Mouse (Mus musculus): Measurements from ENCODE around the gene Gon4l. TPM values are rescaled to one million over a fixed set of nuclear protein-coding genes. Genes with fewer than 3 reads are reported as not detected.
"Not testable (repeated sequence)": the region's sequence is repeated elsewhere in the genome, so short reads cannot be mapped to it uniquely, and the experiment has no call there.

The Gon4l gene
- 12.2 and 14.0 TPM in 2 replicates for polyA plus RNA-seq (2015; fragmentation: Nextera tagmentation; extraction: Ambion mirVana)

DNA sequence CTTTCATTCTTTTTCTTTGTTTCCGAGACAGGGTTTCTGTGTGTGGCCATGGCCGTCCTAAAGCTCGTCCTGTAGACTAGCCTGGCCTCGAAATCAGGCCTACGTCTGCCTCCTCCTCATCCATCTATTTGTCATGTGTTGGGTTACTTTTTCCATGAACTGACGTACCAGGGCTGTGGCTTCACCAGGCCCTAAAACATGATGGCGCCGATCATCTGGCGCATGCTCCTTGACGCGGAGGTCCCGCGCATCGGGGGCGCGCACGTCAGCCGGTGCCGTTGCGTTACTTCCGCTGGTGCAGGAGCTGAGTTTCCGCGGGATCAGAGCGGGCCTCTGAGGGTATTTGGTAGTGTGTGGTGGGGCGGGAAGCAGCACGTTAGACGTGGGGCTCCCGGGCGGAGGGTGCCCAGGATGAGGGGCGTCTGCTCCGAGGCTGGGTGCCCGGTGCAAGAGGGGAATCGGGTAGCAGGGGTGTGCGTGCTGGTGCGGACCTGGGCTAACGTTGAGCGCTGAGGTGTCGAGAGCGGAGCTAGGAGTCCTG lies at the start of gene Gon4l:
Gon4l (plus strand) TSS at position 281 of the 541 bp plus-strand sequence.
- peak within 1 kb of the TSS; percentile 43 for H3K4me3 ChIP-seq
- H3K27me3 ChIP-seq, H3K9me3 ChIP-seq, H3K4me1 ChIP-seq: not testable (repeated sequence)
- WGBS = 2% methylated on average over 31 of the region's 39 CpGs
- H3K4me2 ChIP-seq (replicated peaks) = peak within 1 kb of the TSS; percentile 57
- peak within 1 kb of the TSS; percentile 58; the same call in 1 of the 2 replicates for H3K27ac ChIP-seq
- peaks cover 15% of the 10 kb centered on the region for H3K36me3 ChIP-seq
- peak; percentile 82 for ATAC-seq (ENCODE audit: low FRiP score, low read depth)
- H3K9ac ChIP-seq = peak within 1 kb of the TSS; percentile 59

DNA sequence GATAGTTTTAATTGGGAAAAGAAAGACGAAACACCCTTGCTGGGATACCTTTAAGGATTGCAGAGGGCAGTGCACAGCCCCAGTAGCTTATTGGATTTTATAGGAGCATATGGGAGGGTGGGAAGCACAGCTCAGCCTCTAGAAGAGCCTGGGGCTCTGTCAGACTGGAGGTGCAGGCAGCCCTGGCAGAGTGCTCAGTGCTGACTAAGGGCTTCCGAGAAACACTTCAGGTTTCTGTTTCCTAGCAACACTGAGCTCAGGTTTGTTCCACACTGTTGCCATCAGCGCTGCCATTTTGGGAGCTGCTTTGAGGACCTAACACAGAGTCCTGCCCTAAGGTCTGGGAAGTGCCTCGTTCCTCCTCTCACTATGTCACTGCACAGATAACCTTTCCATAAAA lies 48.7 kb upstream of the Gon4l start:
- H3K4me3 ChIP-seq; H3K27ac ChIP-seq; H3K4me2 ChIP-seq (replicated peaks); H3K27me3 ChIP-seq; H3K9me3 ChIP-seq; ATAC-seq (ENCODE audit: low FRiP score, low read depth); H3K4me1 ChIP-seq; H3K9ac ChIP-seq: not testable (repeated sequence)
- 81% methylated on average over 1 of the region's 4 CpGs for WGBS
- peaks cover 13% of the 10 kb centered on the region for H3K36me3 ChIP-seq

GRCm38 (mm10) chr3:88786805-88787204 lies 48.2 kb upstream of the Gon4l start:
- H3K9me3 ChIP-seq; H3K27ac ChIP-seq; H3K4me2 ChIP-seq (replicated peaks); ATAC-seq (ENCODE audit: low FRiP score, low read depth); H3K4me3 ChIP-seq; H3K27me3 ChIP-seq; H3K9ac ChIP-seq; H3K4me1 ChIP-seq: not testable (repeated sequence)
- WGBS = no CpG with 5 or more reads among the region's 8 CpGs
- peaks cover 13% of the 10 kb centered on the region for H3K36me3 ChIP-seq

DNA sequence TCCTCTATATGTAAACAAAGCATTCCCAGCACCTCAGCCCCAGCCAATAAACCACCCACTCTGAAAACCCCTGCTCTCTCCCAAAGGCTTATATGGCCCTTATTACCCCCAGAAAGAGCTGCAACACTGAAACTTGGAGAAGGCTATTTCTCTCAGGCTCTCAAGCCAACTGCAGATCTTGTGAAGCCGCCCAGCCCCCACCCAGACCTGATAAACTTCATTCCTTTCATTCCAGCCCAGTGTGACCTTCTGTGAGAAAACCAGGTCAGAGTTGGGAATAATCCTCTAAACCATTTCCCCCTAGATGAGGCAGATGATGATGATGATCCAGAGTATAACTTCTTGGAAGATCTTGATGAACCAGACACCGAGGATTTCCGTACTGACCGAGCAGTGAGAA lies 47.0 kb upstream of the Gon4l start:
- H3K4me1 ChIP-seq; ATAC-seq (ENCODE audit: low FRiP score, low read depth); H3K27ac ChIP-seq; H3K4me3 ChIP-seq; H3K4me2 ChIP-seq (replicated peaks); H3K27me3 ChIP-seq; H3K9me3 ChIP-seq; H3K9ac ChIP-seq: not testable (repeated sequence)
- WGBS = no CpG with 5 or more reads among the region's 4 CpGs
- peaks cover 13% of the 10 kb centered on the region for H3K36me3 ChIP-seq

DNA sequence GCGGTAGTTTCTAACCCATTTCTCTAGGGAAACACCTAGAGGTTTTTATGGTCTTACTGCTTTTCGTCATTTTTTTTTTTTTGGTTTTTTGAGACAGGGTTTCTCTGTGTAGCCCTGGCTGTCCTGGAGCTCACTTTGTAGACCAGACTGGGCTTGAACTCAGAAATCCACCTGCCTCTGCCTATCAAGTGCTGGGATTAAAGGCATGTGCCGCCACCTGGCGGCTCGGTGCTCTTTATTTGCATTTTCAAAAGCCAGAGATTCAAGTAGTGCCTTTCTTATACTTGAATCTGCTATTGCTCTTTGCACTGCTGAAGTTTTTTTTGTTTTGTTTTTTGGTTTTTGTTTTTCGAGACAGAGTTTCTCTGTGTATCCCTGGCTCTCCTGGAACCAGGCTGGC lies 37.5 kb upstream of the Gon4l start:
- not testable (repeated sequence) for H3K9me3 ChIP-seq; H3K36me3 ChIP-seq; H3K4me2 ChIP-seq (replicated peaks); H3K4me3 ChIP-seq; H3K27me3 ChIP-seq; H3K9ac ChIP-seq; H3K4me1 ChIP-seq; ATAC-seq (ENCODE audit: low FRiP score, low read depth); H3K27ac ChIP-seq
- 87% methylated on average over 6 of the region's 6 CpGs for WGBS

- H3K27me3 ChIP-seq = no peaks in the 10 kb centered on the region
- no peak overlapping the region for H3K4me3 ChIP-seq
- H3K36me3 ChIP-seq = peaks cover 23% of the 10 kb centered on the region
- H3K4me2 ChIP-seq (replicated peaks) = no peak overlapping the region
- H3K27ac ChIP-seq = no peak overlapping the region
- no peaks in the 10 kb centered on the region for H3K4me1 ChIP-seq
- ATAC-seq (ENCODE audit: low FRiP score, low read depth) = no peak
- H3K9ac ChIP-seq = no peak overlapping the region
- 91% methylated on average over 5 of the region's 5 CpGs for WGBS
- H3K9me3 ChIP-seq = no peaks in the 10 kb centered on the region
Observed at GRCm38 (mm10) chr3:88803910-88804540, 31.0 kb upstream of the Gon4l start.

- Histone ChIP-seq H3K4me1 (no peaks in the 10 kb centered on the region), H3K27ac (no peak overlapping the region), H3K4me2 (replicated peaks) (no peak overlapping the region), H3K4me3 (no peak overlapping the region), H3K36me3 (peaks cover 37% of the 10 kb centered on the region), H3K9ac (no peak overlapping the region), H3K27me3 (no peaks in the 10 kb centered on the region), H3K9me3 (no peaks in the 10 kb centered on the region)
- 100% methylated on average over 1 of the region's 1 CpGs for WGBS
- ATAC-seq (ENCODE audit: low FRiP score, low read depth) = no peak
Observed at GRCm38 (mm10) chr3:88825710-88826109, 9.3 kb upstream of the Gon4l start.

DNA sequence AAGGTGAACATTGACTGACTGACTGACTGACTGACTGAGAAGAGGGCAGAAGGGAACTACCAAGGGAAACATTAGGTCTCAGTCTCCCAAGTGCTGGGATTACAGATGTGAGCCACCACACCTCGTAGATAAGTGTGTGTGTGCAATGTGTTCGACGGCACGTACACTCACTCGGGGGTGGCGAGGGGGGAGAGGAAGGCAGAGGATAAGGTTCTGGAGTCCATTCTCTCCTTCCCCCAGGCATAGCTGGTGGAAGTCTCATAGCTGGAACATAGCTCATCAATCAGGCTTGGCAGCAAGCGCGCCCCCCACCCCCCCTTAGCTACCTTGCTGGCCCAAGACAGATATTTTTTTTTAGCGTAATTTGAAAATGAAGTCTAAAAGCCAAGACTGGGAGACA lies 7.8 kb upstream of the Gon4l start:
- H3K27ac ChIP-seq = no peak overlapping the region
- 97% methylated on average over 9 of the region's 9 CpGs for WGBS

GRCm38 (mm10) chr3:88831177-88832121 lies 3.6 kb upstream of the Gon4l start:
- WGBS = 5% methylated on average over 23 of the region's 28 CpGs
- ATAC-seq (ENCODE audit: low FRiP score, low read depth) = peak; percentile 58
- H3K4me2 ChIP-seq (replicated peaks) = peak overlapping the region; percentile 59
- peak overlapping the region; percentile 35 for H3K4me3 ChIP-seq
- peaks cover 12% of the 10 kb centered on the region for H3K36me3 ChIP-seq
- H3K4me1 ChIP-seq, H3K9me3 ChIP-seq, H3K27me3 ChIP-seq: not testable (repeated sequence)
- H3K27ac ChIP-seq = peak overlapping the region; percentile 65; the same call in 1 of the 2 replicates
- H3K9ac ChIP-seq = 0 out of 2 replicates have a peak overlapping the region, but pooled peaks have one; percentile 31

More for the DNA sequence above, 7.8 kb upstream of the Gon4l start:
- Histone ChIP-seq H3K27me3 (no peaks in the 10 kb centered on the region), H3K4me1 (no peaks in the 10 kb centered on the region), H3K36me3 (peaks cover 33% of the 10 kb centered on the region), H3K9me3 (no peaks in the 10 kb centered on the region), H3K9ac (no peak overlapping the region), H3K4me2 (replicated peaks) (no peak overlapping the region), H3K4me3 (no peak overlapping the region)
- ATAC-seq (ENCODE audit: low FRiP score, low read depth) = no peak

- not testable (repeated sequence) for H3K9ac ChIP-seq, H3K9me3 ChIP-seq, H3K27me3 ChIP-seq, H3K36me3 ChIP-seq, H3K4me1 ChIP-seq, H3K27ac ChIP-seq
- peak; percentile 38; the same call in 1 of the 2 replicates for ATAC-seq (ENCODE audit: low FRiP score, low read depth)
- peak overlapping the region; percentile 34; the same call in 1 of the 2 replicates for H3K4me2 ChIP-seq (replicated peaks)
- H3K4me3 ChIP-seq = peak overlapping the region; percentile 10; the same call in 1 of the 2 replicates
- WGBS = 1% methylated on average over 14 of the region's 14 CpGs
Observed at GRCm38 (mm10) chr3:88832388-88832787, 2.6 kb upstream of the Gon4l start.

- H3K4me2 ChIP-seq (replicated peaks) = no peak overlapping the region
- no peak overlapping the region for H3K4me3 ChIP-seq
- WGBS = 82% methylated on average over 4 of the region's 4 CpGs
- H3K9ac ChIP-seq = no peak overlapping the region
- no peak overlapping the region for H3K27ac ChIP-seq
- ATAC-seq (ENCODE audit: low FRiP score, low read depth) = no peak
- H3K36me3 ChIP-seq = peaks cover 43% of the 10 kb centered on the region
- H3K9me3 ChIP-seq = no peaks in the 10 kb centered on the region
- H3K27me3 ChIP-seq = no peaks in the 10 kb centered on the region
- H3K4me1 ChIP-seq = no peaks in the 10 kb centered on the region
Observed at GRCm38 (mm10) chr3:88849172-88849571, 14.1 kb downstream of the Gon4l start.

GRCm38 (mm10) chr3:88855837-88856236 lies 20.8 kb downstream of the Gon4l start:
- H3K4me3 ChIP-seq = no peak overlapping the region
- H3K9ac ChIP-seq = no peak overlapping the region
- H3K9me3 ChIP-seq = no peaks in the 10 kb centered on the region
- H3K4me2 ChIP-seq (replicated peaks) = no peak overlapping the region
- no peak overlapping the region for H3K27ac ChIP-seq
- 92% methylated on average over 6 of the region's 6 CpGs for WGBS
- no peak for ATAC-seq (ENCODE audit: low FRiP score, low read depth)
- H3K27me3 ChIP-seq = no peaks in the 10 kb centered on the region
- H3K4me1 ChIP-seq = no peaks in the 10 kb centered on the region
- peaks cover 69% of the 10 kb centered on the region for H3K36me3 ChIP-seq

All from limb, embryonic 13.5 days (tissue).